Mouse (Mus musculus): Measurements from ENCODE around the gene Dnm3. TPM values are rescaled to one million over a fixed set of nuclear protein-coding genes. Genes with fewer than 3 reads are reported as not detected.

Gene Dnm3
- polyA plus RNA-seq, 1 experiment from 2014 or later = 27.8 TPM

DNA sequence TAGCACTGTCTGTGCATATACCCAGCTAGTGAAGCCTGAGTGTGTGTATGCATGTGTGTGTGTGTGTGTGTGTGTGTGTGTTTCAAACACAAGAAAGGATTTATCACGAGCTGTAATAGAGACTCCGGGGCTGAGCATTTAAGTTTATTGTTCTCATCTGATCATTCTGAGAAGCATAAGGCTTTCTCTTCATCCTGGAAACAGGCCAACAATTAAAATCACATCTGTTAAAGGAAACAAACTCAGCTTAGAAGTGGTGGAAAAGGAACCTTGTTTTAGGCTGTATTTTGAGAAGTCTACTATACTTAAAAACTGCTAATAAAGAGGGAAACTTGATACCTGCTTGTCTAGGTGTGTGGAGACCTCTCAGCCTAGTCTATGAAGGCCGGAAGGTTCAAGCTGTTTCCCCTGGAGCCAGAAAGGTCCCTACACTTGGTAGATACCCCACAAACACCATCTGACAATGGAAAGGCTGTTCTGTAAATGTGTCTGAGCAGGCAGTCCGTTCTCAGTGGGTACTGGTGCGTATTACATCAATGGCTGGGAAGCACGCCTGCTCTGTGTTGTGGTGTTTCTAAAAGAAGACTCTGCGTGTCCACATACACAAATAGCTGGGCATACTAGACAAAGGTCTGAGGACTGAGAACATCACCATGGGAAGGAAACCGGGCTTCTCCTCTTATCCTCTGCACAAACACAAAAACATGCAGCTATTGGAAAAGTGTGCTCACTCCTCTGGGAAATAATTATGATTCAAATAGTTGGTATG, 290.3 kb downstream of the Dnm3 start:
- Histone ChIP-seq H3K27ac (0 out of 2 replicates have a peak overlapping the region, but pooled peaks have one; percentile 3), H3K9me3 (no peaks in the 10 kb centered on the region), H3K4me2 (replicated peaks) (no peak overlapping the region), H3K36me3 (no peaks in the 10 kb centered on the region), H3K9ac (no peak overlapping the region), H3K4me1 (peaks cover 28% of the 10 kb centered on the region), H3K4me3 (no peak overlapping the region), H3K27me3 (replicated peaks) (no peaks in the 10 kb centered on the region)
- no peak for ATAC-seq (ENCODE audit: low FRiP score, low read depth)
- 63% methylated on average over 8 of the region's 8 CpGs for WGBS

DNA sequence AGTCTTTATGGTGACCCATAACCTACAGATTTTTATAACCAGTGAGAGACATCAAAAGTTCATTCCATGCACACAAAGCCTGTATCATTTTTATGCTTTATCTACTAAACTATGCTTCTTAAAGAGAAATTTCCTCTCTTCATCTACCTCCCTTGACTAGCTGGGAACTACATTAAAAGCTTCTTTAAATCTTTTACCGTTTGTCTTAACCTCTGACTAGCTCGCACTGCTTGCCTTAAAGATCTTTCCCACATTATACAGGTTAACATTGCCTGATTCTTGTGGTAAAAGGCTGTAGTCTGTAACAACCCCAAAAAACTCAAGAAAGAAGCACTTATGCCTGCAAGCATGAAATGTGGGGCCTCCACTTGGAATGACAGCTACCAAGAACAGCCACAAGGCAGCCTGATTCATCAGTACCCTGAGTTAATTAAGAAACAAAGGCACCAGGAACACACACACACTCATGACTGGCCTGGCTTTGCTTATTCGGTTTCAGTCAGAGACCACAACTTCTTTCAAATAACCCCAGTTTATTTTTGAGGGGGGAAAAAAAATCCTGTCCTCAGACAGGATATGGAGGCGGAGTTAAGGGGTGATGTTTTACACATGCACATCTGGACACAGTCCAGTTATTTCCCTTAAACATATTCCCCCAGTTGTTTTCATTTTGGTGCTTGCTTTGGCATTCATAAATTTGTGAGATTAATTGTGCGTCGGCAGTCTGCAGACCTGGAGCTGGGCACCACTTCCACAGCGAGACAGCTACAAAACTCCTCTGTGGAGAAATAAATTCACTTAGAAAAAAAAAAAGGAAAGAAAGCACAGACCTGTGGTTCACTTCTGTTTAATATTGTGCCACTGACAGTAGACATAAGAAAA, 291.1 kb downstream of the Dnm3 start:
- no peak for ATAC-seq (ENCODE audit: low FRiP score, low read depth)
- H3K27ac ChIP-seq = 0 out of 2 replicates have a peak overlapping the region, but pooled peaks have one; percentile 3
- 63% methylated on average over 7 of the region's 7 CpGs for WGBS

DNA sequence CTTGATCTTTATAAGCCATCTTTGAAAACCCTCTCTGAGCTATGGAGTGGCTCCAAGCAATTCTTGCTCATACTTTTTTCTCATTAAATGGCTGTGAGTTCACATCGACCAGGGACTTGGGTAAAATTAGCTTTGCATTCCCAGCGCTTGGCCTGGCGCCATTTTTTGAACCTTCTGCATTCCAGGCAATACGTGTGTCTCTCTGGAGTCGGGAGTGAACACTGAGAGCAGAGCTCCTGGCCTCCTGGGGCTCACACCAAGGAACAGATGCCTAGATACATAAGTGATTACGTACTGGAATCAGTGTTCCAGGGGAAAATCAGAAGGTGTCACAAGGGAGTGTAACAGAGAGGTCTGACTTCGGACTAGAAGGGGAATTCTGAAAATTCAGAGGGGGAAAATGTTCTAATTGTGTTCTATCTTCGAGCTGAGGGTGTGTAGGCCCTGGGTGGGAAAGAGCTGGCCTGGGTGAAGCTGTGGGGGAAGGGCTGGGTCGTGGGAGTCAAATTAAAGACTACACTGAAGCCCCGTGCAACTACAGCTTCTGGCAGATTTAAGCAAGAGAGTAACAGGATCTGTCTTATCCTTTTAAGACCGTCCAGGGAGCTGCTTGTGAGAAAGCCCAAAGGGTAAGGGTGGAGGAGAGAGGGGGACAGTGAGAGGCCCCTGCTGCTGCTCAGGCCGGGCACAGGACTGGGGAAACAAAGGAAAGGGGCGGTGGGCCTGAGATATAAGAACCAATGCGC, 293.7 kb downstream of the Dnm3 start:
- 54% methylated on average over 14 of the region's 14 CpGs for WGBS
- no peaks in the 10 kb centered on the region for H3K27me3 ChIP-seq (replicated peaks)
- no peaks in the 10 kb centered on the region for H3K36me3 ChIP-seq
- no peaks in the 10 kb centered on the region for H3K9me3 ChIP-seq
- ATAC-seq (ENCODE audit: low FRiP score, low read depth) = no peak
- no peak overlapping the region for H3K4me3 ChIP-seq
- H3K27ac ChIP-seq = no peak overlapping the region
- no peak overlapping the region for H3K9ac ChIP-seq
- no peak overlapping the region for H3K4me2 ChIP-seq (replicated peaks)
- H3K4me1 ChIP-seq = peaks cover 28% of the 10 kb centered on the region

More for the DNA sequence above, 291.1 kb downstream of the Dnm3 start:
- H3K9ac ChIP-seq = no peak overlapping the region
- peaks cover 28% of the 10 kb centered on the region for H3K4me1 ChIP-seq
- no peaks in the 10 kb centered on the region for H3K9me3 ChIP-seq
- H3K27me3 ChIP-seq (replicated peaks) = no peaks in the 10 kb centered on the region
- H3K4me3 ChIP-seq = no peak overlapping the region
- H3K36me3 ChIP-seq = no peaks in the 10 kb centered on the region
- H3K4me2 ChIP-seq (replicated peaks) = no peak overlapping the region

DNA sequence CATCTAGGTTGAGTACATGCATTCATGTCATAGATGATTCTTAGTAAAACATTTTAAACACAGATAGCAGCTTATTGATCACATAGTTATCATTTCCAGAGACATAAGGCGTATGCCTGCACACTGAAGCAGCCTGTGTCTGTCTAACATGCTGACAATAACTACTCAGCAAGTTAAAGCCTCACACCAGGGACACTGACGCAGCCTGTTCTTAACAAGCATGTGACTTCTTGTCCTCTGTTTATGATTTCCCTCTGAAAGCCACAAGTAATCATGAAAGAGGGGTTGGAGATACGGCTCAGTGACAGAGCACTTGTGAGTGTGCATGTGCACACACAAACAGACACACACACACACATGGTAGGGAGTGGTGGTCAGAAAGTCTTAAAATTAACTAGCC, 294.4 kb downstream of the Dnm3 start:
- Histone ChIP-seq H3K4me3 (no peak overlapping the region), H3K4me1 (peaks cover 28% of the 10 kb centered on the region), H3K9ac (no peak overlapping the region), H3K27me3 (replicated peaks) (no peaks in the 10 kb centered on the region), H3K36me3 (no peaks in the 10 kb centered on the region), H3K9me3 (no peaks in the 10 kb centered on the region), H3K27ac (no peak overlapping the region), H3K4me2 (replicated peaks) (no peak overlapping the region)
- ATAC-seq (ENCODE audit: low FRiP score, low read depth) = no peak
- WGBS = 62% methylated on average over 3 of the region's 3 CpGs

DNA sequence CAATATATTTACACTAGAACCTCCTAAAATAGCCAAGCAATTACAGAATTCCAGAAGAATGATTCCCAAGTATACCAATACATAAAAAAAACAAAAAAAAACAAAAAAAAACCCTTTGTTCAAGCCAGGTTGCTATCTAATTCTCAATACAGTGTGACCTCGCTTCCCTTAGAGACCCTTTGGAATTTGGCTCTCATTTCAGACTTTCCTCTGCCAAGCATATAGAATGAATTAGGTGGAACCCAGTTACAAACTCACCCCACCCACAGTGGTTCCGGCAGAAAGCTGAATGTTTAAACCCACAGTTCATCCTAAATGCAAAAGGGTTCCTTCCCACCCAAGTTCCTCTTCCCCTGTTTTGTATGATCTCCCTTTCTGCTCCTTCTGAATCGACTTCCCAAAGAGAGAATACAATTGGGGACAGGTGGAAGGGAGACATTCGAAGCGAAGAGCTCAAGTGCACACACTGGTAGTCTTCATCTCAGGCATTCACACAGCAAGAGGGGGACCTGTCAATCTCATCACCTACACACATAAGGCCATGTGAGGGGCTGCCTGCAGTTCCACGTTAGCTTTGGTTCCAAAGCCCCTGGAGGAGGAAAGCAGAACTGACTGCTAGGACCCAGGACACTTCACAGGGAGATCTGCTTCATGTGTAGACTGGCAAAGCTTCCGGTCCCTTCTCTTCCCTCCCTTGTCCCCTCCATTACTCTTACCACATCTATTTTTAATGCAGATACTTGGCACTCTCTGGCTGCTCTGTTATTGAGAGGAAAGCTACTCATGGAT, 296.5 kb downstream of the Dnm3 start:
- Histone ChIP-seq H3K4me2 (replicated peaks) (no peak overlapping the region), H3K9me3 (no peaks in the 10 kb centered on the region), H3K4me1 (peaks cover 16% of the 10 kb centered on the region), H3K9ac (no peak overlapping the region), H3K36me3 (no peaks in the 10 kb centered on the region), H3K27ac (no peak overlapping the region), H3K27me3 (replicated peaks) (no peaks in the 10 kb centered on the region), H3K4me3 (no peak overlapping the region)
- WGBS = 78% methylated on average over 7 of the region's 7 CpGs
- no peak for ATAC-seq (ENCODE audit: low FRiP score, low read depth)

DNA sequence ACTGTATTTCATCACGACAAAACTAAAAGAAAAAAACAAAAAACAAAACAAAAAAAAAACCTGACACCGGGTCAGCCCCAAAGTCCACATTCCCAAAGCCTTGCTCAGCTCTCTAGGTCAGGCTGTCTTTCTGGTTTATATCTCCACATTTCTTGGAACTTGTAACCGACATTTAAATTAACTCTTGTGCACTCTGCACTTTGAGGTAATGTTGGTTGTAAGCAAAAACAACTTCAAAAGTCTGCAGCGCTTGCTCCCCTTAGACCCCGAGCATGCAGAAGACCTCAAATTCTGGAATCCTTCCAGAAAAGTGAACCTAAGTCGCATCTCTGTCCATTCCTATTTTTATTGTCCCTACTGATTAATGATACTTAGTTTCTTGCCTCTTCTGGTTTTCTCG, 297.4 kb downstream of the Dnm3 start:
- no peak overlapping the region for H3K27ac ChIP-seq

DNA sequence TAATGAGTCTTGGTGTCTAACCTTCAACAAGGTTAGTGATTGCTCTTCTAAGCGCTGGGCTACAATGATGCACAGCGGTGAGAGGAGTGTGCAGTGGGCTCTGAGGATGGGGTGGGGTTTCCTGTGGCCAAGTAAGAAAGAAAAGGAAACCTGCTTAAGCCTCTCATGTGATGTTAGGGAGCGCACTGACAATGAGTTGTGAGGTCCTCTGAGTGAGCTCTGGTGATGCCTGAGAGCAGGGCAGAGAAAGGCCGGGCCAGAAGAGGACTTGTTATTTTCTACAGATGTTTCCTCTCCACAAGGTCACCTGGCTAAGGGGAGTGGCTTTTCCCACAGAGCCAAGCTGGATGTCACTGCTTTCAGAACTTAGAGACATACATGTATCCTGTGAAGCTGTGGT, 298.4 kb downstream of the Dnm3 start:
- ATAC-seq (ENCODE audit: low FRiP score, low read depth) = no peak
- WGBS = 86% methylated on average over 4 of the region's 4 CpGs
- H3K9ac ChIP-seq = no peak overlapping the region

More for the DNA sequence above, 297.4 kb downstream of the Dnm3 start:
- peaks cover 16% of the 10 kb centered on the region for H3K4me1 ChIP-seq
- no peak overlapping the region for H3K4me2 ChIP-seq (replicated peaks)
- H3K36me3 ChIP-seq = no peaks in the 10 kb centered on the region
- ATAC-seq (ENCODE audit: low FRiP score, low read depth) = no peak
- WGBS = 81% methylated on average over 7 of the region's 7 CpGs
- H3K9me3 ChIP-seq = no peaks in the 10 kb centered on the region
- H3K4me3 ChIP-seq = no peak overlapping the region
- no peak overlapping the region for H3K9ac ChIP-seq
- H3K27me3 ChIP-seq (replicated peaks) = no peaks in the 10 kb centered on the region

DNA sequence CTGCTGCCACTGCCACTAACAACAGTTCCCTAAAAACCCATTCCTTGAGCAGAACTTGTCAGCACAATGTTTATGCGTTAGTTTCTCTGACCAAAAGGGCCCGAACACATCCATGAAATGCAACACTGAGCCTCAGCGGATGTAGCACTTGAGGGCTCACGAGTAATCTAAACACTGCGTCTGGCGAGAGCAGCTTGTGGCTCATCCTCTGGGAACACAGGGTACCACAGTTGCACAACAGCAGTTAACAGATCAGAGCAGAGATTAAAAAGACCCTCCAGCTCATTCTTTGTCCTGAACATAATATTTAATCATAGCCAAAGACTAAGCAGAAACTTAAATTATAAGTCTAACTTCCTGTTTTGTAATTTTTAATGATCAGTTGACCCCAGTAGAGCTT, 305.0 kb downstream of the Dnm3 start:
- H3K36me3 ChIP-seq = no peaks in the 10 kb centered on the region
- H3K4me1 ChIP-seq = no peaks in the 10 kb centered on the region
- no peak overlapping the region for H3K4me2 ChIP-seq (replicated peaks)
- H3K4me3 ChIP-seq = no peak overlapping the region
- WGBS = 78% methylated on average over 6 of the region's 6 CpGs
- H3K27me3 ChIP-seq (replicated peaks) = no peaks in the 10 kb centered on the region
- no peak overlapping the region for H3K9ac ChIP-seq
- ATAC-seq (ENCODE audit: low FRiP score, low read depth) = no peak
- no peaks in the 10 kb centered on the region for H3K9me3 ChIP-seq
- H3K27ac ChIP-seq = no peak overlapping the region

More for the DNA sequence above, 298.4 kb downstream of the Dnm3 start:
- no peak overlapping the region for H3K4me2 ChIP-seq (replicated peaks)
- H3K27ac ChIP-seq = no peak overlapping the region
- no peaks in the 10 kb centered on the region for H3K36me3 ChIP-seq
- no peaks in the 10 kb centered on the region for H3K27me3 ChIP-seq (replicated peaks)
- no peaks in the 10 kb centered on the region for H3K9me3 ChIP-seq
- peaks cover 14% of the 10 kb centered on the region for H3K4me1 ChIP-seq
- H3K4me3 ChIP-seq = no peak overlapping the region

DNA sequence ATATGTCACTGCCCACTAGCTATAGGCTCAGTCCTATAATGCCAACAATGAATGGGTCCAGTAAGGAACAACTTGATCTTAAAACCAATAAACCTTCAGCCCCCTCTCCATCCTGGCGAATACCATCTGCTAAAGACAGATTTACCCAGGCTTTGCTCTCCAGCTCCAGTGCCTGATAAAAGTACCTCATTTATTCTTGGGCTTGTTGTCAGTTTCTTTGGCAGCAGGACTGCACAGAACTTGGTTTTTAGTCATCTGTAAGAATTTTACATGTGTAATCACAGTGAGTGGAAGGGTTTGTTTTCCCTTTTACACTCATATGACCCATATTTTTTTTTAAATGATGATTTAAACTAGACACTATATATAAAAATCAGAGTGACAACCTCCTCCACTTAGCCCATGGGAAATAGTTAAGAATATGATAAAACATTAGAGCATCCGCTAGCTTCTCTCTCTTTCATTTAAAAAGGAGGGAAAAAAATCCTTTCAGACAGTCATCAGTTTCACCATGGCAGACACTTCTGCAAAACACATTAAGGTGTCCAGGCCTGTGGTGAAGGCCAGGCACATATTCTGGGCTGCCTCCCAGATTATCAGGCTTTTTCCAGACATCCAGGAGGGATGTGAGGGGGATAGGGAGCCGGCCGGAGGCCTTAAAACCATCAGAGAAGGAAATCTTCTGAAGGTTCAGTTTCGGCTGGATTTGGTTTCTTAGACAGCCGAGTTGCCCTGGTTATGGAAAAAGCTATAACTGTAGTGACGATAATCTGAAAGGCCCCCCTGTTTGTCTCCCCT, 313.9 kb downstream of the Dnm3 start:
- H3K4me1 ChIP-seq = 0 out of 2 replicates have a peak, but pooled peaks cover 4% of the 10 kb centered on the region
- no peak for ATAC-seq (ENCODE audit: low FRiP score, low read depth)
- H3K9me3 ChIP-seq = no peaks in the 10 kb centered on the region
- no peak overlapping the region for H3K9ac ChIP-seq
- H3K27me3 ChIP-seq (replicated peaks) = no peaks in the 10 kb centered on the region
- no peak overlapping the region for H3K27ac ChIP-seq
- WGBS = 82% methylated on average over 7 of the region's 7 CpGs
- no peaks in the 10 kb centered on the region for H3K36me3 ChIP-seq
- no peak overlapping the region for H3K4me3 ChIP-seq
- no peak overlapping the region for H3K4me2 ChIP-seq (replicated peaks)

DNA sequence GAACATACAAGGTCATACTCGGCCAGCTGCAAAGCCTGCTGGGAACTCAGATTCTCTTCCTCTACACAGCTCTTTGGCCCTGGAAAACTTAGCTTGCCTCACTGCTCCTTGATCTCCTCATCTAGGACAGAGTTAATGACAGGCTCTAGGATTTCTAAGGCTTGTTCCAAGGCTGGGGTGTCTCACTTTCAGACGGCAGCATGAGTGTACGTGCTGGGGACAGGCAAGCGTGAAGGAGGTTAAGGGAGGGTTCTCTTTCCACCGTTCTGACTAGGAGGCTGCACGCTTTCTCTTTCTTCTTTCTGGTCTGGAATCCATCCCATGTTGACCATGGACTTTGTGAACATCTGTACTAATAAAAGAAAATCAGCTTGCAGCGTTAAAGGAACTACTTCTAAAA, 315.2 kb downstream of the Dnm3 start:
- no peak for ATAC-seq (ENCODE audit: low FRiP score, low read depth)
- whole genome bisulfite sequencing = 85% methylated on average over 7 of the region's 7 CpGs
- H3K27me3 ChIP-seq (replicated peaks) = no peaks in the 10 kb centered on the region
- H3K36me3 ChIP-seq = no peaks in the 10 kb centered on the region
- H3K27ac ChIP-seq = no peak overlapping the region
- 0 out of 2 replicates have a peak, but pooled peaks cover 4% of the 10 kb centered on the region for H3K4me1 ChIP-seq
- H3K4me2 ChIP-seq (replicated peaks) = no peak overlapping the region
- no peaks in the 10 kb centered on the region for H3K9me3 ChIP-seq
- H3K9ac ChIP-seq = no peak overlapping the region
- no peak overlapping the region for H3K4me3 ChIP-seq

DNA sequence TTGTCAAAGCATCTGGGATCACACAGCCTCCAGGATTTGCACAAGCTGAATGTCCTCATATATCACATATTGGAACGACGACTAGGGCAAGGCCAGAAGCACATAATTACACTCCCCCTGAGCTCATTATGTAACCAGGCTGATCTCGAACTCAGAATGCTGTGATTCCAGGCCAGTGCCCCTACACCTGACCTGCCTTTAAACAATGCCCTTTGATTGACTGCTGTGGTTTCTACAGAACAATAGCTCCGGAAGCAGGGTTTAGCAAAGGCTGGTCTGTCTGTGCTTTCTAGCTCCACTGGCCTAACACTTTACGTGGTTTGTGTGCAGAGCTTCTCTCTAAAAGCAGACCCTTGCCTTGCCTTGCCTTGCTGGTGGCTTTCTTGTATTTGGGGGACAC, 315.6 kb downstream of the Dnm3 start:
- H3K9me3 ChIP-seq = no peaks in the 10 kb centered on the region
- no peaks in the 10 kb centered on the region for H3K27me3 ChIP-seq (replicated peaks)
- H3K27ac ChIP-seq = no peak overlapping the region
- WGBS = 32% methylated on average over 5 of the region's 5 CpGs
- no peak overlapping the region for H3K9ac ChIP-seq
- no peaks in the 10 kb centered on the region for H3K36me3 ChIP-seq
- no peak for ATAC-seq (ENCODE audit: low FRiP score, low read depth)
- H3K4me2 ChIP-seq (replicated peaks) = no peak overlapping the region
- H3K4me3 ChIP-seq = no peak overlapping the region
- 0 out of 2 replicates have a peak, but pooled peaks cover 4% of the 10 kb centered on the region for H3K4me1 ChIP-seq

Measured in neural tube, embryonic 12.5 days (tissue).